Mouse (Mus musculus): ENCODE results near the gene Rsrp1.
A peak's percentile ranks its signal among the peaks of the same experiment; 100 is the strongest.

Rsrp1 gene

DNA sequence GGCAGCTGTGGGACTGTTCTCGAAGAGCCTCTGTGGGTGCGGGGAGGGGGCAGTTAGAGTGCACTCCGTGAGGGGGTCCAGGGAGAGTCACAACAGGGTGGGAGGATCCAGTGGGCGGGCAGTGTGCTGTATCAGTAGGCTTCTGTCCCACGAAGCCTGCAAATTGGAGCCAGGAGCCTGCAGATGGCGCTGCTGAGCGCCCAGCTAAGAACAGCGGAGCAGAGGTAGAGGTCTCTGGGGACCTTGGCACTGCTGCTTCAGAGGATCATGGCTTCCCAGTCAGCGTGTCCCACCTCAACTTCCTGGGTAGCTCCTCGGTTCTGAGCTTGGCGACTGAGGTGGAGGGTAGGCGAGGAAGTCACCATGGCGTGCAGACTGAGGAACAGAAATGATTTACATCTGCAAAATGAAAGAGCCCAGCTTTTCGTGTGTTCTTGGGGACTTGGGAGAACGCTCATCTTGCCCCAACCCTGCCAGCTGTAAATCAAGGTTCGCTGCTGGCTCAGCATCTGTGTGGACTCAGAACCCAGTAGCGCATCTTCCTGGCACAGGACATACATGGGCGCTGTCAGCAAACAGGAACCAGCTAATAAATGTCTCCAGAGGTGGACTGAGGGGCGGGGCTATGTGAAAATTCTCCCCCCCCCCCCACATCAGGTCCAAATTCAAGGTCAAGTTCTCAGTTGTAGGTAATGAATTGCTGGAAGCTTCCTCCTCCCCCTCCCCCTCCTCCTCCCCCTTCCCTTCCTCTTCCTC lies 39.8 kb downstream of the Rsrp1 start:
- peak in 1 of 2 experiments; percentile 21 for DNase-seq (ENCODE audit: low spot score in 2 of 2)

DNA sequence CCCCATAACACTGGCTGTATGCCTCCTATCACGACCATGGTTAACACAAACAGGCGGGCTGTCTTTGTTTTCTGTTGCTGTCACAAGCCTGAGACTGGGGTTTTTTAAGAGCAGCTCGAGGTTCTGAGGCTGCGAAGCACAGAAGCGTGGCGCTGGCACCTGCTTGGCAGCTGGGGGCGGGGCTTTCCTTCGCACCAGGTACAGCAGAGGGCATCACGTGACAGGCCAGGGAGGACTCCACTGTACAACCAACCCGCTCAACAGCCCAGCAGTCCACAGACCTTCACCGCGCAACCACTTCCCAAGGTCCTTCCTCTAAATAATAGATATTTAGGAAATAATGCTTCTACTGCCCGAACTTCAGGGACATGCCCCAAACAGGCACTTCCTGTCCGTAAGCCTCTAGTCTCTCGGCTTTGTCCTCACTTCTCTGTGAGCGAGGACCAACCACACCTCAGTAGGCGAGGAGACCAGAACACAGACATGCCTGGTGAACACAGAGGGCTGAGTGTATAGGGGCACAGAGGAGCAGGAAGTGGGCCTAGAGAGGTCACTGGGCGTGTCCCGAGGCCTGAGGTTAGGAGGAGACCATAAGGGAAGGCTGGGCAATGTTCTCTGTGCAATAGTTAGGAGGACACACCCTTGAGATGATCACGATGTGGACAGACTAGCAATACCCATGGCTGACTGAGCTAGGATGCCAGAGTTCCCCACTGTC lies 44.7 kb downstream of the Rsrp1 start:
- no peak for DNase-seq (ENCODE audit: low spot score in 2 of 2)

DNA sequence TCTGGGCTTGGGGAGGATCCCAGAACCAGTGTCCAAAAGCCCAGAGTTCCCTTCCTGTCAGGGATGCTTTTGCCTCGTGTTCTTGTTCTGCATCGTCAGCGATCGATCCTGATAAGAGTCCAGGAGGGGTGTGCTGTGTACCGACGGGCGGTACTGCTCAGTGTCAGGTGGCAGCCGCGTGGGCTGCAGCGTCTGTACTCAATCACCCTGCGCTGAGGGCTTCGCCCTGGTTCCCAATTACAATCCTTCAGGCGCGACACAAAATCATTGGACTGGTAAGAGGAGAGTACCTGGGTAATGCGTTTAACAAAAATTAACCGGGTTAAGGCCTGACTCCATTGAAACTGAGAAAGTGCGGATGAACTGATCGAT lies 45.2 kb downstream of the Rsrp1 start:
- no peak for DNase-seq (ENCODE audit: low spot score in 2 of 2)

DNA sequence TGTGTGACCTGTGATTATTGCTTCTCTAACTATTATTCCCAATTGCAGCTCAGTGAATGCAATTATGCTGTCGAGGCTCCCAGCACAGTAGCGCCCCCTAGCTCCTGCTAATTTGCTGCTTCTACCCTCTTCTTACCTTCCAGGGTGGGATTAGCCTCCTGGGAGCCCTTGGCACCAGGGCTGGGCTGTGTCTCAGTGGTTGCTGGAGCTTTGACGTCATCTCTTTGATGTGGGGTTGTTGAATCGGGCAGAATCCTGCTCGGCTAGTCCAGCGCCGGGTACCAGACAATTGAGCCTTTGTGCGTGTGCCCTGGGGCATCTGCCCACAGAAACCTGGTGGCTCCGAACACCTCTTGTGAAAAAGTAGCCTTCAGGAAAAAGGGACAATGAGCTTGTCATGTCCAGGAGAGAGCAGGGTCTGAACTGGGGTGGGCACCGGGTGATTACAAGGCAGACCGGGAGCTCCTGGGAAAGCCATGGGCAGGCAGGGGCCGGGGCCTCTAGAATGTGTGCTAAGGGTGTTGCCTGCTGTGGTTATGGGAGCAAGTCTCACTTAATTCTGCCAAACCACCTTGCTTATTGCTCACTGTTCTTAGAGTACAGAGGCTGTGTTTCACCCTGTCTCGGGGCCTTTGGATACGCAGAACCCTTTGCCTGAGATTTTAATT lies 52.0 kb downstream of the Rsrp1 start:
- DNase-seq (ENCODE audit: low spot score in 2 of 2) = no peak

DNA sequence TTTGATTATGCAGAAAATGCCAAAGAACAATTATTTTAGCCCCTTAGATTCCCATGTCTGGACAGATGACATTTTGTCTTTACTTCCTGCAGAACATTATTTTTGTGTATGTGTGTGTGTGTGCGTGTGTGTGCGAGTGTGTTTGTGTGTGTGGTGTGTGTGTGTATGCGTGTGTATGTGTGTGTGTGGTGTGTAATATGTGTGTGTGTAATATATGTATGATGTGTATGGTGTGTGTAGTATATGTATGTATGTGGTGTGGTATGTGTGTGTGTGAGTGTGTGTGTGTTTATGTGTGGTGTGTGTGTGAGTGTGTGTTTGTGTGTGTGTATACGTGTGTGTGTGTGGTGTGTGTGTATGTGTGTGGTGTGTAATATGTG lies 52.5 kb downstream of the Rsrp1 start:
- DNase-seq (ENCODE audit: low spot score in 2 of 2) = no peak

Measured in cerebellum, postnatal 4 days (tissue).